Comparison of ENCODE assay signal across 17 mouse cellular contexts in genomic region chr2:94173549-94173948, GRCm38 (mm10).
"Had no signal": no experiment of that assay in that cellular context is flagged by ENCODE, and none has a peak within 500 bp of the region (broad histone marks: within the 10 kb centered on the region; RNA-seq: fewer than 3 reads in every experiment).

No protein-coding gene starts in this region.

- H3K4me2 ChIP-seq: limb, embryonic 13.5 days; liver, embryonic 13.5 days; lung, embryonic 14.5 days; midbrain, embryonic 12.5 days; midbrain, embryonic 15.5 days; neural tube, embryonic 13.5 days; stomach, embryonic 15.5 days had no signal

- H3K4me3 ChIP-seq: layer of hippocampus, adult 2 months; limb, embryonic 10.5 days; limb, embryonic 13.5 days; liver, embryonic 13.5 days; midbrain, embryonic 12.5 days; midbrain, embryonic 15.5 days; neural tube, embryonic 13.5 days; stomach, embryonic 15.5 days had no signal

- H3K27me3 ChIP-seq: limb, embryonic 13.5 days; liver, embryonic 13.5 days; midbrain, embryonic 12.5 days; midbrain, embryonic 15.5 days; neural tube, embryonic 13.5 days; stomach, embryonic 15.5 days had no signal

- H3K36me3 ChIP-seq: limb, embryonic 10.5 days; liver, embryonic 13.5 days; midbrain, embryonic 12.5 days; midbrain, embryonic 15.5 days; neural tube, embryonic 13.5 days had no signal

- DNase-seq: kidney, adult 9 months; kidney, postnatal 25 days; layer of hippocampus, adult 9-11 months; liver; liver, embryonic 13.5 days; lung, embryonic 14.5 days; retina, postnatal 1 day; right cerebral cortex, postnatal 25 days; spleen, adult 18-20 months; thymus, postnatal 36 days had no signal
